Mouse (Mus musculus): ENCODE results near the gene Eef1akmt2.

Gene Eef1akmt2

GRCm38 (mm10) chr7:132852173-132852844 lies at the start of gene Eef1akmt2:
TSS of gene Eef1akmt2 (minus strand) at chr7:132852673.
- peak; percentile 75 for DNase-seq (ENCODE audit: extremely low read depth, low read depth)

DNA sequence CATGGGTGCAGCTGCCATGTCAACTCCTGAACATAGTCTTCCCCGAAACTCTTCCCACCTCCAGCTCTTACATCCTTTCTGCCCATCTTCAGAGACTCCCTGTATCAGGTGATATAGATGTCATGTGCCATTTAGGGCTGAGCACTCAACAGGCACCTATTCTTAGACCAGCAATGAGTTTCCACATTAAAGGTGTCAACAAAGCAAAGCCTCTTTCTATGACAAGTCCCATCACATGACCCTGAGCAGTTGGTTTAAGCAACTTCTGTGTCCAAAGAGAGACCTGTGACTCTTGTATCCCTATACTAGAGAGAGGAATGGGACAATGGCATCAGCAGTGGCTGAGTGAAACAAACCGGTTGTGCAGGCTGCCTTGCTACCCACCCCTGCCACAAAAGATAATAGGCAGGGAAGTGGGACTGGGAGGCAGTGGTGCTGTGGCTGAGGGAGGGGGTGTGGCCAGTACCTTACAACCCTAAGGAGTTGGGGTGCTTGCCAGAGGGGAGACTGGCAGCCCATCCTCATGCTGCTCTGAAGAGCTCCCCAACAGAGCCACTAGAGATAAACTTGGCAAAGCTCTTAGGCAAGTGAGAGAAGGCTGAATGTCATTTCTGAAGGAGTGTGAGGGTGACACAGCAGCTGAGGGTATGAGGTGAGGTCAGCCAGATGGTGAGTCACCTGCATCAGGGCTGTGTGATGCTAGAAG lies 48.5 kb upstream of the Eef1akmt2 start:
- DNase-seq (ENCODE audit: extremely low read depth, low read depth), result no peak

DNA sequence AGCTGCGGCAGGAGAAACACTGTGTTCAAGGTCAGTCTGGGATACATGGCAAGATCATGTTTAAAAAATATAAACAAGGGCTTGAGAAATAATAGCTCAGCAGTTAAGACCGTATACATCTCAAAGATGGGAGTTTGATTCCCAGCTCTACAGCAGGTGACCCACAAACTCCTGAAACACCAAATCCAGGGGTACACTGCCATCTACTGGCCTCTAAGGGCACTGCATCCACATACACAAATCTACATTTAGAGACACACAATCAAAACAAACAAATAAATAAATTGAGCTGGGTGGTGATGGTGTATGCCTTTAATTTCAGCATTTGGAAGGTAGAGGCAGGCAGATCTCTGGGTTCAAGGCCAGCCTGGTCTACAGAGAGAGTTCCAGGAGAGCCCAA lies 45.8 kb upstream of the Eef1akmt2 start:
- peak; percentile 42 for DNase-seq (ENCODE audit: extremely low read depth, low read depth)

GRCm38 (mm10) chr7:132897258-132897657 lies 44.8 kb upstream of the Eef1akmt2 start:
- peak; percentile 44 for DNase-seq (ENCODE audit: extremely low read depth, low read depth)

- no peak for DNase-seq (ENCODE audit: extremely low read depth, low read depth)
Observed at GRCm38 (mm10) chr7:132896206-132896815, 43.8 kb upstream of the Eef1akmt2 start.

DNA sequence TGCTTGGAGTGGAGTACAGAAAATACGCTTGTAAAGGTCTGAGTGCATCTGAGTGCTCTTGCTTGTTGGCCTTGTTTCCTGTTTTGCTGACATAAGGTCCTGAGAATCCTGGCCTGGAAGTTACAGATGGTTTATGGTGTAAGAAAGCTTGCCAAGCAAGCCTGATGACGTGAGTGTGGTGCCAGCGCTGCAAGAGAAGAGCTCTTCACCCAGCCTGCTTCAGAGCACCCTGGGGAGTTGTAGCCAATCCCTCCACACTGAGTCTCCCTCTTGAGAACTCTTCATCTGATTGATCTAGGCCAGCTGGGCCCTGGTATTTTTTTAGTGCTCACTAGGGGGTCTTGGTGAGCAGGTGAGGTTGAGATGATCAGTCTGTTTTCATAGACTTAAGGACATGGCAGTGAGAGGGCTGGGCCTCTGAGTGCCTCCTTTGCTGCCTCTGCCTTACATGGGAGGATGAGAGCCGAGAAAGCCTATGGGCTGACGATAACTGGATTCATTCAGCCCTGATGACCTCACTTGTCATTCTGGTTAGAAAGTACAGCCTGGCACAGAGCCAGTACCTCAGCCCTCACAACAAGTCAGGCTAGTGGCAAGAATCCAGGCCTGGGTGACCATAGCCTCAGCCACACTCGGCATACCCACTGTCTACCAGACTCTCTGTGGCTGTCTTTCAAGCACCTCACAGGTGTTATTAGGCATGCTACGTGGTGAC lies 42.5 kb upstream of the Eef1akmt2 start:
- no peak for DNase-seq (ENCODE audit: extremely low read depth, low read depth)

DNA sequence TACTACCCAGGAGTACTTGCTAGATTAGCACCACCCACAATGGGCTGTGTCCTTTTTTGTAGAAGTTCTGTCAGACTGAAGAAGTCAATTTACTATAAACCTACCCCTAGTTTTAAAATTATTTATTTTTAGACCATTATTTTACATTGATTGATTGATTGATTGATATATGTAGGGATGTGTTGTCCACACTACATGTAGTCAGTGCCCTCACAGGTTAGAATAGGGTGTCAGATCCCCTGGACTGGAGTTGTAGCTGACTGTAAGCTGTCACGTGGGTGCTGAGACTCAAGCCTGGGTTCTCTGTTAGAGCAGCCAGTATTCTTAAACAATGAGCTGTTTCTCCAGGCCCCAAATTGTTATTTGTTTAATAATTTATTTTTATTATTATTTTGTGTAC lies 40.9 kb upstream of the Eef1akmt2 start:
- DNase-seq (ENCODE audit: extremely low read depth, low read depth), result no peak

GRCm38 (mm10) chr7:132892806-132893205 lies 40.3 kb upstream of the Eef1akmt2 start:
- no peak for DNase-seq (ENCODE audit: extremely low read depth, low read depth)

- no peak for DNase-seq (ENCODE audit: extremely low read depth, low read depth)
Observed at GRCm38 (mm10) chr7:132892311-132892661, 39.8 kb upstream of the Eef1akmt2 start.

DNA sequence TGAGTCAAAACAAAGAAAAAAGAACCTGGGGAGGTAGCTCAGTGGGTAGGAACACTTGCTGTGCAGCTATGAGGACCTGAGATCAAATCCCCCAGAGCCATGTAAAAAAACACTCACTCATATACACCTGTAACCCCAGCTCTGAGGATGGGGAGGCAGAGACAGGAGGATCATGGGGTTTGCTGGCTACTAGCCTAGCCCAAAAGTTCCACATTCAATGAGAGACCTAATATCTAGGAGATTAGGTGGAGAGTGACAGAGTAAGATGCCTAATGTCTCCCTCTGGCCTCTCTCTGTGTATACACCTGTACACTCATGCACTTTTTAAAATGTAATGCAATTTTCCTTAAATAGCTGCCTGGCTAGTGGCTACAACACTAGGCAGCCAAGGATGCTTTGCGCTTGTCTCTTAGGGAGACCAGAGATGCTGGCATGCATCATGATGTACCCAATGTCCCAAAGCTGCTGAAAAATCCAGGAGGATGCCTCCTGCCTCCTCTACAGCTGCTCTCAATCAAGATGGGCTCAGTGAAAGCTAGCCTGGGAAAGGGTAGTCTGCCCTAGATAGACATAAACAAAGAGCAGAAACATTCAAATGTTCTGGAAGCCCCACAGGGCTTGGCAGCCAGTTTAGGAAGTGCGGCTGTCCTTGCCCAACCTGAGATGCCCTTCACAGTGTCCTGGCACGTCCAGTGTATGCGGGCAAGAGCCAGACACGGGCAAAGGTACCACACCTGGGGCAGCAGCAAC lies 39.3 kb upstream of the Eef1akmt2 start:
- DNase-seq (ENCODE audit: extremely low read depth, low read depth), result no peak

- no peak for DNase-seq (ENCODE audit: extremely low read depth, low read depth)
Observed at GRCm38 (mm10) chr7:132890201-132890600, 37.7 kb upstream of the Eef1akmt2 start.

- DNase-seq (ENCODE audit: extremely low read depth, low read depth), result no peak
Observed at GRCm38 (mm10) chr7:132889691-132890090, 37.2 kb upstream of the Eef1akmt2 start.

DNA sequence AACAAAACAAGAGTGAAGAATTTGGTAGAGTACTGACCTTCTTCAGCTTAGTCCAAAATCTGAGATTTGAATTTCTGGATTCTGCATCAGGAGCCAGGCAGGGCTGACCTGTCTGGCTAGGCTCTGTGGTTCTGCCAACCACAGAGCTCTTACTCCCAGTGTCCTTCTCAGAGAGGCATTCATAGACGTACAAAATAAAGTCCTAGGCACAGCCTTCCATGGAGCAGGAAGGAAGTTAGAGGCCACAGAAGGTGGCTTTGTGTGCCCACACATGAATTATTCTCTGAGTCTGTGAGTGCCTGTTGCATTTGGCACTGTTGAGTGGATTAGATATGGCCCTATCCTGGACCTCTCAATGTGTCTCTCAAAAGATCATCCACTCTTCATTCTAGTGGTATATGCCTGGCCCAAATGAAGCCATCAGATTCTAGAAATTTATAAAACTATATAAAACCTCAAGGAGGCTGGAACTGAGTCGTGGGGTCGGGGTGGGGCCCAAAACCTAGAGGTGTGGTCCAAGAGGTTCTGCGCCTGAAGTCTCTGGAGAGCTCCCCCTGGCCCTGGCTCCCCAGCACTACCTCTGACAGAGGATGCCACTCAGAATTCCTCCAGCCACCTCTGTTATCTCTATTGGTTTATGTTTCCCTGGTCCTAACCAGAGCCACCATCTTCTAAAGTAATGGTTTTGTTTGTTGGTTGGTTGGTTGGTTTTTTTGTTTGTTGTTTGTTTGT lies 36.2 kb upstream of the Eef1akmt2 start:
- DNase-seq (ENCODE audit: extremely low read depth, low read depth), result no peak

DNA sequence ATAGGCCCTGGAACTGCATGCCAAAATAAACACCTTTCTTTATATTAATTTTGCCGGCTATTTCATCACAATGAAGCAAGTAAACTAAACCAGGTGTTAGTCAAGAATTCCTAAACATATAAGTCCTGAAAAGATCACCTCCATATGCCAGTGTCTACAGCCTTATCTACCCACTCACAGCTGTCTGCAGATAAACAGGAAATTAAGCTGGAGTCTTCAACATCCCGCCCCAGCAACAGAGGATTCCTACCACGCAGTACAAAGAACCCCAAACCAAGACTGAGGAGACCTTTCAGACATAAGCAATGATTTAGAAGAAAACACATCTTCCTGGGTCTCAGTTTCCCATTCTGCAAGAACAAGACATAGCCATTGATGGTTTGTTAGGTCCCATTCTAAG lies 35.6 kb upstream of the Eef1akmt2 start:
- no peak for DNase-seq (ENCODE audit: extremely low read depth, low read depth)

- no peak for DNase-seq (ENCODE audit: extremely low read depth, low read depth)
Observed at GRCm38 (mm10) chr7:132887019-132887804, 34.7 kb upstream of the Eef1akmt2 start.

GRCm38 (mm10) chr7:132884031-132884430 lies 31.6 kb upstream of the Eef1akmt2 start:
- DNase-seq (ENCODE audit: extremely low read depth, low read depth), result no peak

DNA sequence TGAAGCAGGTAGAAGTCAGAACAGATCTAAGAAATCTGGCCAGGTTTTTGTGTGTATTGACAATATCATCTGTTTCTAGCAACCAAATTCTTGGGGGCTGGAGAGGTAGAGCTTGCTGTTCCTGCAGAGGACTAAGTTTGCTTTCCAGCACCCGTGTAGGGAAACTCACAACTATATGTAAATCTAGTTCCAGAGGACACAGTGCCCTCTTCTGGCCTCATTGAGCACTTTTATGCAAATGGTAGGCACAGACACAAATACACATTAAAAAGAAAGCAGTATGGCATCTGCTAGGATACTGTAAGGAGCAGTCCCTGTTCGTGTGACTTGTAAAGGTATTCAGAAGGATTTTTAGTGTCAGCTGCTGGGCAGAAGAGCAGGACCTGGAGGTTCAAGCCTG lies 29.9 kb upstream of the Eef1akmt2 start:
- DNase-seq (ENCODE audit: extremely low read depth, low read depth), result no peak

DNA sequence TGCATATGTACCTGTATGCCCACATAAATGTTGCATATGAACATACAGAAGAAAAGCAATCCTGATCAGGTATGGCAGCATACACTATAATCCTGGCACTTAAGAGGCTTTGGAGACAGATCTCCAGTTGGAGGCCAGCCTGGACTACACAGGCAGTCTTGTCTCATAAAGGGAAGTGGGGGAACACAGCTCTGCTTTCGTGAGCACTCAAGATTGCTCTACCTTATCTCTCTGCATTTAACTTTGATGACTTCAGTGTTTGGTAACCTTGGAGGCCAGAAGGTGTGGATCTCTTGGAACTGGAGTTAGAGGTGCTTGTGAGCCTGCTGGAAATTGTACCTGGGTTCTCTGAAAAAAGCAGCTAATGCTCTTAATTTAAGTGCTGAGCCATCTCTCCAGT lies 27.8 kb upstream of the Eef1akmt2 start:
- DNase-seq (ENCODE audit: extremely low read depth, low read depth), result no peak

GRCm38 (mm10) chr7:132875391-132876086 lies 23.1 kb upstream of the Eef1akmt2 start:
- no peak for DNase-seq (ENCODE audit: extremely low read depth, low read depth)
